Mouse (Mus musculus) olfactory bulb, adult 2 months (tissue): Measurements from ENCODE around the gene Tsnax.

Source experiments
- CTCF ChIP-seq: fragments of 200-500 bp; IDR thresholded peaks from 2 replicates; pipeline ENCODE4 v1.5.1; 2012; ENCODE audit warnings: low read depth, mild to moderate bottlenecking, low read length, moderate library complexity; ENCODE audit not compliant: insufficient read depth
- POLR2A ChIP-seq: fragments of 200-500 bp; IDR thresholded peaks from 2 replicates; pipeline ENCODE4 v1.6.1; 2012; ENCODE audit warnings: mild to moderate bottlenecking, low read depth, low read length, moderate library complexity; ENCODE audit not compliant: insufficient read depth

DNA sequence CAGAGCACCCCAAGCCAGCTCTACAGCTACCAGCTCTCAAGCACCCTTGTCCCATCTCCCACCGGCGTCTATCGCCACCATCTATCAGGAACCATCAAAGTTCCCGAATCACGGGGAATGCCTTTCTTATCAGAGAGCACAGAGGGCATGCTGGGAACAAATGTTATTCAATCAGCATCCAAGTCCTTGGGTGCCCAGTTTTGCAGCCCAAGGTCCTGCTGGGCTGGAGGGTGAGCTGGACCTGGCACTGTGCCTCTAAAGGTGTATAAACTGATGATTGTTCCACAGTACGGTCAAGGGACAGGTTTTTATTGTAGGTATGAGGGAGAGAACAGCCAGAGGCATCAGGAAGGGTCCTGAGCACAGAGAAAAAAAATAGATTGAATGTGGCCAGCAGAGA lies 52.8 kb downstream of the Tsnax start:
- TF ChIP-seq CTCF = no peak
- TF ChIP-seq POLR2A = no peak
